Mouse (Mus musculus): ENCODE results near the gene Auh. TPM values are rescaled to one million over a fixed set of nuclear protein-coding genes. Genes with fewer than 3 reads are reported as not detected.

The Auh gene
- polyA plus RNA-seq, 1 experiment from 2014 or later: 34.8 TPM

GRCm38 (mm10) chr13:52883084-52883959 lies 46.2 kb downstream of the Auh start:
- Histone ChIP-seq H3K4me2 (no peak overlapping the region), H3K27ac (ENCODE audit: low read depth) (no peak overlapping the region), H3K9me3 (ENCODE audit: low read depth, low read length) (no peaks in the 10 kb centered on the region), H3K27me3 (ENCODE audit: insufficient read depth, low read length) (no peaks in the 10 kb centered on the region), H3K9ac (no peak overlapping the region), H3K4me3 (ENCODE audit: low read depth, low read length) (no peak overlapping the region), H3K4me1 (ENCODE audit: insufficient read depth) (0 out of 2 replicates have a peak, but pooled peaks cover 4% of the 10 kb centered on the region), H3K36me3 (ENCODE audit: insufficient read depth) (no peaks in the 10 kb centered on the region)
- no peak for ATAC-seq (ENCODE audit: insufficient read depth)
- 56% methylated on average over 19 of the region's 19 CpGs for WGBS
- TF ChIP-seq CTCF (IDR thresholded peaks at IDR 0.05; ENCODE audit: low read depth): no peak
- peak; percentile 23 for DNase-seq

- no peaks in the 10 kb centered on the region for H3K27me3 ChIP-seq (ENCODE audit: insufficient read depth, low read length)
- 44% methylated on average over 5 of the region's 5 CpGs for WGBS
- H3K4me2 ChIP-seq: no peak overlapping the region
- no peak for TF ChIP-seq CTCF (IDR thresholded peaks at IDR 0.05; ENCODE audit: low read depth)
- 0 out of 2 replicates have a peak, but pooled peaks cover 4% of the 10 kb centered on the region for H3K4me1 ChIP-seq (ENCODE audit: insufficient read depth)
- H3K9me3 ChIP-seq (ENCODE audit: low read depth, low read length): no peaks in the 10 kb centered on the region
- no peak overlapping the region for H3K9ac ChIP-seq
- ATAC-seq (ENCODE audit: insufficient read depth) (peak; percentile 58), DNase-seq (peak; percentile 63)
- no peak overlapping the region for H3K27ac ChIP-seq (ENCODE audit: low read depth)
- H3K4me3 ChIP-seq (ENCODE audit: low read depth, low read length): no peak overlapping the region
- no peaks in the 10 kb centered on the region for H3K36me3 ChIP-seq (ENCODE audit: insufficient read depth)
Measured at GRCm38 (mm10) chr13:52880386-52880785, 49.1 kb downstream of the Auh start.

- no peak overlapping the region for H3K27ac ChIP-seq (ENCODE audit: low read depth)
- H3K36me3 ChIP-seq (ENCODE audit: insufficient read depth): no peaks in the 10 kb centered on the region
- H3K4me1 ChIP-seq (ENCODE audit: insufficient read depth): 0 out of 2 replicates have a peak, but pooled peaks cover 4% of the 10 kb centered on the region
- no peak overlapping the region for H3K4me3 ChIP-seq (ENCODE audit: low read depth, low read length)
- H3K27me3 ChIP-seq (ENCODE audit: insufficient read depth, low read length): no peaks in the 10 kb centered on the region
- WGBS: 54% methylated on average over 12 of the region's 12 CpGs
- TF ChIP-seq CTCF (IDR thresholded peaks at IDR 0.05; ENCODE audit: low read depth): no peak
- DNase-seq (peak; percentile 17), ATAC-seq (ENCODE audit: insufficient read depth) (0 out of 2 replicates have a peak, but pooled peaks have one; percentile 8)
- H3K4me2 ChIP-seq: no peak overlapping the region
- H3K9me3 ChIP-seq (ENCODE audit: low read depth, low read length): no peaks in the 10 kb centered on the region
- H3K9ac ChIP-seq: no peak overlapping the region
Measured at GRCm38 (mm10) chr13:52879918-52880317, 49.6 kb downstream of the Auh start.

GRCm38 (mm10) chr13:52879291-52879690 lies 50.2 kb downstream of the Auh start:
- Histone ChIP-seq H3K9me3 (ENCODE audit: low read depth, low read length) (no peaks in the 10 kb centered on the region), H3K27ac (ENCODE audit: low read depth) (no peak overlapping the region), H3K36me3 (ENCODE audit: insufficient read depth) (no peaks in the 10 kb centered on the region), H3K4me2 (no peak overlapping the region), H3K4me1 (ENCODE audit: insufficient read depth) (0 out of 2 replicates have a peak, but pooled peaks cover 4% of the 10 kb centered on the region), H3K27me3 (ENCODE audit: insufficient read depth, low read length) (no peaks in the 10 kb centered on the region), H3K9ac (no peak overlapping the region), H3K4me3 (ENCODE audit: low read depth, low read length) (no peak overlapping the region)
- ATAC-seq (ENCODE audit: insufficient read depth) (no peak), DNase-seq (no peak)
- WGBS: 68% methylated on average over 9 of the region's 9 CpGs
- TF ChIP-seq CTCF (IDR thresholded peaks at IDR 0.05; ENCODE audit: low read depth): no peak

GRCm38 (mm10) chr13:52878823-52879222 lies 50.7 kb downstream of the Auh start:
- no peaks in the 10 kb centered on the region for H3K27me3 ChIP-seq (ENCODE audit: insufficient read depth, low read length)
- ATAC-seq (ENCODE audit: insufficient read depth) (no peak), DNase-seq (no peak)
- no peak overlapping the region for H3K9ac ChIP-seq
- H3K9me3 ChIP-seq (ENCODE audit: low read depth, low read length): no peaks in the 10 kb centered on the region
- H3K36me3 ChIP-seq (ENCODE audit: insufficient read depth): no peaks in the 10 kb centered on the region
- H3K27ac ChIP-seq (ENCODE audit: low read depth): no peak overlapping the region
- 0 out of 2 replicates have a peak, but pooled peaks cover 4% of the 10 kb centered on the region for H3K4me1 ChIP-seq (ENCODE audit: insufficient read depth)
- TF ChIP-seq CTCF (IDR thresholded peaks at IDR 0.05; ENCODE audit: low read depth): no peak
- no peak overlapping the region for H3K4me2 ChIP-seq
- no peak overlapping the region for H3K4me3 ChIP-seq (ENCODE audit: low read depth, low read length)
- 67% methylated on average over 7 of the region's 7 CpGs for WGBS

- Histone ChIP-seq H3K4me2 (no peak overlapping the region), H3K9me3 (ENCODE audit: low read depth, low read length) (no peaks in the 10 kb centered on the region), H3K9ac (no peak overlapping the region), H3K4me1 (ENCODE audit: insufficient read depth) (0 out of 2 replicates have a peak, but pooled peaks cover 4% of the 10 kb centered on the region), H3K27me3 (ENCODE audit: insufficient read depth, low read length) (no peaks in the 10 kb centered on the region), H3K27ac (ENCODE audit: low read depth) (no peak overlapping the region), H3K4me3 (ENCODE audit: low read depth, low read length) (no peak overlapping the region), H3K36me3 (ENCODE audit: insufficient read depth) (no peaks in the 10 kb centered on the region)
- DNase-seq (no peak), ATAC-seq (ENCODE audit: insufficient read depth) (no peak)
- TF ChIP-seq CTCF (IDR thresholded peaks at IDR 0.05; ENCODE audit: low read depth): no peak
- WGBS: 49% methylated on average over 25 of the region's 25 CpGs
Measured at GRCm38 (mm10) chr13:52875541-52876325, 53.7 kb downstream of the Auh start.

GRCm38 (mm10) chr13:52875089-52875488 lies 54.4 kb downstream of the Auh start:
- H3K4me2 ChIP-seq: no peak overlapping the region
- TF ChIP-seq CTCF (IDR thresholded peaks at IDR 0.05; ENCODE audit: low read depth): no peak
- no peaks in the 10 kb centered on the region for H3K36me3 ChIP-seq (ENCODE audit: insufficient read depth)
- H3K4me3 ChIP-seq (ENCODE audit: low read depth, low read length): no peak overlapping the region
- ATAC-seq (ENCODE audit: insufficient read depth) (no peak), DNase-seq (peak; percentile 52)
- 0 out of 2 replicates have a peak, but pooled peaks cover 4% of the 10 kb centered on the region for H3K4me1 ChIP-seq (ENCODE audit: insufficient read depth)
- H3K27me3 ChIP-seq (ENCODE audit: insufficient read depth, low read length): no peaks in the 10 kb centered on the region
- no peak overlapping the region for H3K27ac ChIP-seq (ENCODE audit: low read depth)
- H3K9ac ChIP-seq: no peak overlapping the region
- WGBS: 43% methylated on average over 6 of the region's 6 CpGs
- no peaks in the 10 kb centered on the region for H3K9me3 ChIP-seq (ENCODE audit: low read depth, low read length)
